Mouse (Mus musculus) adrenal gland, postnatal 10 days (tissue): Measurements from ENCODE around the gene Nanos1. TPM values are rescaled to one million over a fixed set of nuclear protein-coding genes. Genes with fewer than 3 reads are reported as not detected.

Source experiments
- DNase-seq: peaks from one replicate; pipeline ENCODE4 v3.0.0; 2021; ENCODE audit warnings: mixed read lengths
- long read RNA-seq, 2 experiments: library from polyadenylated mRNA; stranded (forward); transcript quantifications; one replicate each; pipeline ENCODE4 v2.0.0; 2021
- total RNA-seq, 2 experiments: library from RNA; stranded (reverse); gene quantifications; 2 replicates each; pipeline ENCODE4 v1.2.3; 2021

The Nanos1 gene
- total RNA-seq, result 1 to 10 TPM; 1.2 to 1.3 TPM
- long read RNA-seq, experiment 1, partial matches to known transcripts, result 0 of 1 reads
- long read RNA-seq, experiment 1, other reads (novel, unspliced or antisense), result 0 of 1 reads
- long read RNA-seq, experiment 2, partial matches to known transcripts, result 0 of 1 reads
- long read RNA-seq, experiment 2, other reads (novel, unspliced or antisense), result 0 of 1 reads

GRCm38 (mm10) chr19:60755438-60756191, at the start of gene Nanos1:
TSS of gene Nanos1 (plus strand) at chr19:60755987.
- DNase-seq, result peak; percentile 94

- DNase-seq, result no peak
Observed at GRCm38 (mm10) chr19:60709193-60709900, 46.4 kb upstream of the Nanos1 start.

- no peak for DNase-seq
Observed at GRCm38 (mm10) chr19:60710196-60710595, 45.6 kb upstream of the Nanos1 start.

DNA sequence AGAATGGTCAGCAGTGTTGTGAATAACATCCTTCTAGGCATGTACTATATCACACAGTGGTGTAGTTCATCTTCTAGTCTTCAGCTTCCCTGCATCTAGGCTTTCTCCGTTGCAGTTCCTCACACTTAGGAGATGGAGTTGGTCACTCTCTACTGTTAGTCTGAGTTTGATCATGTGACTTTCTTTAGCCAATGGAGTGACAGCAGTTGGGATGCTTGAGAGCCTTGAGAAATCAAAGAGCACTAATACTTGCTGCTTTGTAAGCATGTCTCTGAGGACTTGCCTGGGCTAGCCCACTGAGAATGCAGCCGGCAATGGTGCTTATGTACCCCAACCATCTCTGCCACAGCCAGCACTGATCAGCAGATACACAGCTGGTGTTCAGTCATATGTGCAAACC, 43.2 kb upstream of the Nanos1 start:
- DNase-seq, result no peak

- no peak for DNase-seq
Observed at GRCm38 (mm10) chr19:60716381-60716780, 39.4 kb upstream of the Nanos1 start.

DNA sequence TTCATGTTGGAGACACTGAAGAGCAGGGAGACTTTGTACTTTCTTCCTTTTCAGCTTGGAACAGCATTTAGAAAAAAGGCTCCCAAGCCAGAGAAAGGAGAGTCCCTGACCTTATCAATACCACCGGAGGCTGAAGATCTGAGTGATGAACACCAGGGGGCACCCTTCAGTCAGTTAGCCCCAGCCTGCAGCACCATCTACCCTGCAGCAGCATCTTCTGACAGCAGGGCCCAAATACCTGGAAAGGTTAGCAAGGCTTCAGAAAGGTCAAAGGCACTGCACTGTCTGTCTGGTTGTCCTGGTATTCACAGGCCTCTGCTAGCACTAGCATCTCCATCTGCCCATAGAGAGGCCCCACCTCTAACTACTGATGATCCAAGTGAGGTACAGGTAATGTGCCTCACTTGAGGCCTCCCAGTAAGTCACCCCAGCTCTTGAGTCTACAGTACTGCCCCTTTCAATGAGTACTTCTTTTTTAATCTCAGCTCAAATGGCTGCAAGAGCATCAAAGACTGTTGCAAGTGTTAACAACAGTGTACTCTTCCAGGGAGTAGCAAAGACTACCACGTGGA, 25.4 kb upstream of the Nanos1 start:
- DNase-seq, result peak; percentile 62

- no peak for DNase-seq
Observed at GRCm38 (mm10) chr19:60731299-60731698, 24.5 kb upstream of the Nanos1 start.

DNA sequence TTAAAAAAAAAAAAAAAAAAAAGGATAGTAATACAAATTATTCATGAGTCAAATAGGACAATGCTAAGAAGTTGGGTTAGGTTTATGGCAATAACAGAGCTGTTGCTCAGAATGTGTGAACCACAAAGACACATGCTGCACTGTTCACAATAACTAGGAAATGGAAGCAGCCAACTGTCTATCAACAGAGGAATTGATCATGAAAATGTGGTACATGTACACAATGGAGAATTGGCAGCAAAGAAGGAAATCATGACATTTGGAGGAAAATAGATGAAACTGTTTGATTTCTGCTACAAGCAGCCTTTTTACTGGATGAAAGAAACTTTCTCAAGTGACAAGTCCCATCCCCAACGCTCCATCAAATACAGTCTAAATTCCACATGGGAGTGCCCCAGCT, 23.8 kb upstream of the Nanos1 start:
- DNase-seq, result no peak

GRCm38 (mm10) chr19:60740560-60740959, 15.2 kb upstream of the Nanos1 start:
- no peak for DNase-seq

DNA sequence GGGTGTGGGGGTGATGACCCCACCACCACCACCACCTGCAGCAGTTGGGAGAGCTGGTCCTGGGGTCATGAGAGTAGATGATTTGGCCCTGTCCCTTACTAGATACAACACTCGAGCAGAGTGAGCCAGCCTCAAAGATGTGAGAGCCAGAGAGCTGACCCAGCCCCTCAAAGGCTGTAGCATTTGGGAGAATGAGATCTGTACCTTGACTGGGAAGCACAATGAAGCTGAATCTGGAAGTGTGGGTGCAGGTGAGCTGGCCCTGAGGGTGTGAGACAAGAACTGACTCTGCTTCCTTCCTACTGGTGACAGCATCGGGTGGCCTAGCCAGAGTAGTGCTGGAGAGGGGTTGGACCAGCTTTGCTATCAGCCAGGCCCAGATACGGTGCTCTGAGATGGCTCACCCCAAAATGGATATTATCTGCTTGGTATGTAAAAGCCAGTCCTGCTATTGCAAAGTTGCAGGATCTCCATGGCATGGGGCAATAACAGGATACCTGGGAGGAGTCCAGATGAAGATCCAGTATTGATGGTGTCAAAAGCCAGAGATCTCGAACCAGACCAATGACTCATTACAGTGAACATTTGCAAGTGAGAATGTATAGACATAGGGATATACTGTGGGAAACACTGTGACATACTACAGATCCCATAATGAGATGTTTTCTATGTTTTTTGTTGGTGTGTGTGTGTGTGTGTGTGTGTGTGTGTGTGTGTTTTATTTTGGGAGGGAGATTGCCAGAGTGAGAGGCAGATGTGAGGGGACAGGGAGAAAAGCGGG, 11.8 kb upstream of the Nanos1 start:
- no peak for DNase-seq

GRCm38 (mm10) chr19:60747801-60748200, 8.0 kb upstream of the Nanos1 start:
- DNase-seq, result no peak

DNA sequence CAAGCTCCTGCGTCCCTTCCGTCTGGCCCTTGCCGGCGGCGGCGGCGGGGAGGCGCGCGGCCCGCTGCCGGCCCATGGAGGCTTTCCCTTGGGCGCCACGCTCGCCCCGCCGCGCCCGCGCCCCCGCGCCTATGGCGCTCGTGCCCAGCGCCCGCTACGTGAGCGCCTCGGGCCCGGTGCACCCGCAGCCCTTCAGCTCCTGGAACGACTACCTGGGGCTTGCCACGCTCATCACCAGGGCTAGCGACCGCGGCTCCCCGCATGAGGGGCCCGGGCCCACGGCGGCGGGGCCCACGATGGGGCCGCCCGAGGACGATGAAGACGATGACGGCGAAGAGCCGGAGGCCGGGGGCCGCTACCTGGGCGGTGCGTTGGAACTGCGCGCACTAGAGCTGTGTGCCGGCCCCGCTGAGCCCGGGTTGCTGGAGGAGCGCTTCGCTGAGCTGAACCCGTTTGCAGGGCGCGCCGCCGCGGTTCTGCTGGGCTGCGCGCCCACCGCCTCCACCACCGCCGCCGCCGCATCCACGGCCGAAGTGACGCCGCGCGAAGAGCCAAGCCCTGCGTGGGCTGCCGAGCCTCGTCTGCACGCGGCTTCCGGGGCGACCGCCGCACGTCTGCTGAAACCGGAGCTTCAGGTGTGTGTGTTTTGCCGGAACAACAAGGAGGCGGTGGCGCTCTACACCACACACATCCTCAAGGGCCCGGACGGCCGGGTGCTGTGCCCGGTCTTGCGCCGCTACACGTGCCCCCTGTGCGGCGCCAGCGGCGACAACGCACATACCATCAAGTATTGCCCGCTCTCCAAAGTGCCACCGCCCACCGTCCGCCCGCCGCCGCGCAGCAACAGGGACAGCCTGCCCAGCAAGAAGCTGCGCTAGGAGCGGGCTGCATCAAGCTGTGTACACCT, 658 bp downstream of the Nanos1 start:
- peak; percentile 48 for DNase-seq

DNA sequence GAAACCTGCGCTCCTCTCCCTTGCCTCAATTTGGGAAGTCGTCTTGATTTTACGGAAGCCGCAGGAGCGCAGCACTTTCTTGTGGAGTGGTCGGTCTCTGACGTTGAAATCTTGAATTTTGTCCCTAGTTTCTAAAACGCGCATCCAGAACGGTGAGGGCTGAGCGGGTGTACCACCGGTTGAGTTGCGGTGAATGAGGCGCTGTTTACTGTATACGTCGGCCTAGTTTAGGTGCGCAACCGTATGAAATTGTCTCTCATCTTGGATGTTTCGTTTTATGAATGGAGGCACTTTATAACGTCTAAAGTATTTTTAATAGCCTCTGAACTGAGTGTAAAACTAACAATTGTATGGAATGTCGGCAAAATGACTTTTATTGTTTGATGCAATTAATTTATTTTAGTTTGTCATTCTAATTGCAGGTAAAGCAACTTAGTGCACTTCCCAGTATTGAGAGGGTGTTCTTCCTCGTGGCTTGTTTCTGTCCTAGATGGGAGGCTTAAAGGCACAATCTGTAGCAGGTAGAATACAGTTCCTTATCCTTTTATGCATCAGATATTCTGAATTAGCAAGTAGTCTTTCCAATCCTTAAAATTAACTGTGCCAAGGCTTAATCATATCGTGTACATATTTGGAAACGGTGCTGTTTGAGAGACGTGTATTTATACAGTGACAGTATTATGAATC, 1.5 kb downstream of the Nanos1 start:
- DNase-seq, result no peak

DNA sequence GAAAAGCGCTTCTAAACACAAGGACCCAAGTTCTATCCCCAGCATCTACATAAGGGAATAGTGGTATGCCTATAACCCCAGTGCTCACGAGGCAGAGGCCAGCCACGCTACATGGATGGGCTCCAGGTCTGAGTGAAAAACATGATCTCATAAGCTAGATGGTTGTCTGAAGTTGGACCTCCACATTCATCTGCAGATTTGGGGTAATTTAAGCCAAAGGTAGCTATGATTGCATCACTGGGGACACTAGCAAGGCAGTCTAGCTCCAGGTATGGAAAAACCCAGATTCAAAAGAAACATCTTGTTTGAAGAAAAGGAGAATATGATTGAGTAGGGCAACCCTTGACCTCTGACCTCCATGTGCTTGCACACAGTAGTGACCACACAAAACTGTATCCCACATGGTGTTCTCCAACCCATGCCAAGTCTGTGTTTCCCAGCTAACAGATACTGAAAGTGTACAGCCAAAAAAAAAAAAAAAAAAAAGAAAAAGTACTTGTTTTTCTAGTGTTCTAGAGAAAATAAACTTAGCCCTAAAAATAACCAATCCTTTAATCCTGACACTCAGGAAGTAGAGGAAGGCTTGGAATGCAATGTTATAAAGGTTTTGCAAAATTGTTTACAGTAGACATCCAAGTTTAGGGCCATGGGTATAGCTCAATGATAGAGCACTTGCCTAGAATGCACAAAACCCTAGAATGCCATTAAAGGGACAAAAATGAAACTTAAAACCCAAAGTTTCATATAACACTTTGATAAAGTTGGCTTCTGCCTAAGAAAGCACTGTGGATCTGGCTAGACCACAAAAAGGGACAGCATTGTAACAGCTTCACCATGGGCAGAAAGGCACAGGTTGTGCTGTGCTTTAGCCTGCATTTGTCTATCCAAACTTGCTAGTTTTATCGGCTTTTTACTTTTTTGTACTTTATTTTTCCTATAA, 3.4 kb downstream of the Nanos1 start:
- DNase-seq, result no peak

- DNase-seq, result peak; percentile 40
Observed at GRCm38 (mm10) chr19:60773366-60773765, 17.6 kb downstream of the Nanos1 start.

DNA sequence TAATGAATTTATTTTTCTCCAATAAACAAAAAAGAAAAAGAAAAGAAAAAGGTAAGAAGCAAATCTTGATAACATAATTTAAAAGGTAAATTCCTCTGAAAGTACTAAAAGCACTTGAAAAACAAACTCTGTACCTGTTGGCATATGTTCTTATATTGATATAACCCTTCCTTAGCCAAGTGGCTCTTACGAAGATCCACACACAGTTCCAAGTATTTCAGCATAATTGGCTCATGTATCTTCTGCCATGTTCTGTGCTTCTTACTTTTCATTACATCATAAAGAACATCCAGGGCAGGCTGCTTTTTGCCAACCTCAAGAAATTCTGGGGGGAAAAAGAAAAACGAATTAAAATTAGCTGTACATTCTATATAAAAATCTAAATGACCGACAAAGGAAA, 26.2 kb downstream of the Nanos1 start:
- DNase-seq, result no peak

- no peak for DNase-seq
Observed at GRCm38 (mm10) chr19:60784712-60785111, 28.9 kb downstream of the Nanos1 start.

GRCm38 (mm10) chr19:60787465-60788150, 31.8 kb downstream of the Nanos1 start:
- DNase-seq, result no peak
